Mouse (Mus musculus) thymus, postnatal 0 days (tissue): ENCODE results near the gene C5ar1. TPM values are rescaled to one million over a fixed set of nuclear protein-coding genes. Genes with fewer than 3 reads are reported as not detected.
A peak's percentile ranks its signal among the peaks of the same experiment; 100 is the strongest.
"Not testable (repeated sequence)": the region's sequence is repeated elsewhere in the genome, so short reads cannot be mapped to it uniquely, and the experiment has no call there.

Source experiments
- DNase-seq: peaks from one replicate; pipeline ENCODE4 v3.0.0-alpha.2; 2015; ENCODE audit warnings: low spot score
- polyA plus RNA-seq: library from polyadenylated mRNA; unstranded; fragments of >200 nt; fragmentation: Nextera tagmentation; extraction: Ambion mirVana; gene quantifications from 2 replicates; pipeline ENCODE4 v1.2.1, GENCODE M21; 2015

Gene C5ar1
- polyA plus RNA-seq, 1 experiment from 2014 or later, result 1.1 TPM

DNA sequence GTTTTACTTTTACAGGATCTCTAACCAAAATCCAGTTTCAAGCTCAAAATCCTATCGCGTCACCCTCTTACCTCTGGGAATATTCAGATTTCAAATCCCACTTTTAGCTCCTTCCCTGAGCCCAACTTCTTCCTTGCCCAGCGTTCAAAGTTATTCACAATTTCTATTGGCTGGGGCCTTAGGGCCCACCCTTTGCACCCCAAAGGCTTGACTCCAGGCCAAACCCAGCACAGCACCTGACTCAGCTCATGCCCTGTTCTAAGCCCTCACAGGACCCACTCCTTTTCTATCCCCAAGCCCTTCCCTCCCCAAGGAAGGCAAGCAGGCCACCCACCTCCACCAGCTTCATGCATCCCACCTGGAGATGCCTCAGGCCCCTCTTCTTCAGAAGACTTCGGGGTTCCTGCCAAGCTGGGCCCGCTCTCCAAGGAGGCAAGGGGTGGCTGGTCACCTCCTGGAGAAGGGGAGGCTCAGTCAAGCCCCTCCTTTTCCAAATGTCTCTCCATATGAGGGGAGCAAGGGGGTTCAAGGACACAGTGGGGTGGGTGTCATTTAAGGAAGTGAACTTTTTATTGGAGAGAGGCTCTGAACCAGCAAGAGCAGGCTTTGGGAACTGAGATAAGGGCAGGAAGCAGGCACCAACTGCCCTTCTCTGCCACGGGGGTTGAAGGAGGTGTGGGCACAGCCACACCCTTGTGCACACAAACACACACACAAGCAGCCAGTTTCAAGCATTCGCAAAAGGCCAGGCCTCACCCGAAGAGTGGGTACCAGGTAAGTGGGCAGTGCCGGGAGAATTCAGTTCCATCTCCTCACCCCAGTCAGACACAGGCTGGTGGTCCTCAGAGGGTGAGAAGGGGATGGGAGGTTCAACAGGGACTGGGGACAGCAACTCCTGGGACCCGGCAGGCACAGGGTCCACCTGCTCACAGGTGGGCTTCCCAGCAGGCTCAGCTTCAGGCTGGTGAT, 15.9 kb upstream of the C5ar1 start:
- no peak for DNase-seq

DNA sequence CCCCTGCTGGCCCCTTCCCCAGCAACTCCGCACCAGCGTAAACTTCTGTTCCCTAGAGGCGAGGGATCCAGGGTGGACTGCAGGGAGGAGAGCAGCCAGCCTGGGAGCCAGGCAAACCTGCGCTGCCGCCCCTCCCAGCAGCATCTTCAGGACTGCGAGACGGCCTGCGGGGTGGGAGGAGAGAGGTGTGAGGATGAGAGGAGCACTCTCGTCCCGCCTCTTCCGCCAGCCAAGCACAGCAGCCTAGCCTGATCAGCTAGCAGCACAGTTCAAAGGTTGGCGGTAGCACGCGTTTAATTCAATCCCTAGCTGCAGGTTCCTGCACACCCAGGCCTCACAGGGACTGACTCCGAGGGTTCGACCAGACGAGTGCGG, 14.4 kb upstream of the C5ar1 start:
- DNase-seq, result peak; percentile 90

DNA sequence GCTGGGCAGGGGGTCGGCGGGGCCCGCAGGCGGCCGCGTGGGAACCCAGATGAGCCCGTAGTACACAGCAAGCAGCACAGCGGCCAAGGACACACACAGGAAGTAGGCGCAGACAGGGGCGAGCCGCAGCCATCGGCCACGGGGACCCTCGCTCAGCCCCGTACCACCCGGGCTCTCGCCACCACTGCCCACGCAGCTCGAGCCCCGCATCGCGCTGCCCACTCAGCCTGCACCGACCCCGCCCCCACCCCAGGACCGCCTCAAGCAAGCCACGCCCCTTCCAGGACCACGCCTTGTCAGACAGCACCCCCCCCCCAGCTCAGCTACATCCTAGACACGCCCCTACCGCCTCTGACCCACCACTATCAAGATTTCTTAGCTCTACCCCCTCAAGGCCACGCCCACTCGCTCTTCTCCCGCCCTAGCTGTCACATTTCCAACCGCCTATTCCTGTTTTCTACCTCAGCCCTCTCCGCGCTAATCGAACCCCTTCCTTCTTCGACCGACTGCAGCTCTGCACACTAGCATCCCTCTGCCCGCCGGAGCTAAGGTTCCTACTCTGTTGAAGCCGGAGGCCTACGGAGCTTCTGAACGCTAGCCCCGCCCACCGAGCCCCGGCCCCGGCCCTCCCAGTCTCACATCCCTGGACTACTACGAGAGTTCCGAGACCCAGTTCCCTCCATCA, 13.9 kb upstream of the C5ar1 start, which contains the start of gene Inafm1:
Inafm1 (minus strand) TSS at position 537 of the 685 bp plus-strand sequence.
- DNase-seq, result peak; percentile 92

DNA sequence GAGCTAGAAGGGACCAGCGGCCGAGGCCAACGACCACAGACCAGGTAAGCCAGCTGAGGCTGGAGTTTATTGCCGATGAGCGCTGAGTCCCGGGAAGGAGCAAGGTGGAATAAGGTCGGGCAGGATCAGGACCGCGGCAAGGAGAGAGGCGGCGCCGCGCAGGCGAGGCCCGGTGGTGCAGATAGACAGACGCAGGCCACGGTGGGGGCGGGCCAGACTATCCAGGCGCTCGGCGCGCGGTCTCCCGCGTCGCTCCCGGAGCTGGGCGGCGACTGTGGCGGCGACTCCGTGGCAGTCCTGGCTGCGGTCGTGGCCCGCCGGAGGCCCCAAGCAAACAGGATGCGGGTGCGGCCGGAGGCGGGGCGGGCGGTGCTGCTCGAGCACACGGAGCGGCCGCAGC, 13.3 kb upstream of the C5ar1 start:
- peak; percentile 64 for DNase-seq

DNA sequence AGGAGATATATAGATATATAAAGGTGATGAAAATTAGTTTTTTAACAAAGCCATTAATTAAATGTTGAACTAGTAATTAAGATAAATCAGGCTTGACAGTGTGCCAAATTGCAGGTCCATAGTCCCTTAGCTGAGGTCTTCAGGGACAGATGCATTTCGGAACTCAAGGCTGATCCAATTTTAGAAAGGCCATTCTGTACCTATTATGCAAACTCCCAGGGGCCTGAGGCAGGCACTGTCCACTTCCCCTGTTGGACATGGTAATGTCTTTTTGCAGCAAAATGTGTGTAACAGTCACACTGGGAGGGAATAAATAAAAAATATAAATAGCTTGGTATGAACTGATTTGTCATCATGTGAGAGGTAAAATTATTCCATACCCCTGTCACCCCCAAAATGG, 11.8 kb upstream of the C5ar1 start:
- no peak for DNase-seq

DNA sequence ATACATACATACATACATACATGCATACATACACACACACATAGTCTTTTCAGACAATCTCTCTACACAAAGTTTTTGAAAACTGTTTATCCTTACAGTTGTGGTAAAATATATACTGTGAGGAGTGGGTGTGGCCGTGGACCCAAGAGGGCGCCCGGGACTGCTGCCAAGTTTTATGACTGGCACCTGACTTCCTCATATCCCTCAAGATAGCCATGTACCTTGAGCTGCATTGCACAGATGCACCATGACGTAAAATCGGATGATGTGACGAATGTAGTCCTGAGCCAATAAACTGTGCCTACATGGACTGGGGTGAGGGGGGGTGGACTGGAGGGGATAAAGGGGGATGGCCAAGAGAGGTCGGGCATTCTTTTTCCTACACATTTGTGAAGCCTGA, 7.3 kb upstream of the C5ar1 start:
- DNase-seq, result not testable (repeated sequence)

DNA sequence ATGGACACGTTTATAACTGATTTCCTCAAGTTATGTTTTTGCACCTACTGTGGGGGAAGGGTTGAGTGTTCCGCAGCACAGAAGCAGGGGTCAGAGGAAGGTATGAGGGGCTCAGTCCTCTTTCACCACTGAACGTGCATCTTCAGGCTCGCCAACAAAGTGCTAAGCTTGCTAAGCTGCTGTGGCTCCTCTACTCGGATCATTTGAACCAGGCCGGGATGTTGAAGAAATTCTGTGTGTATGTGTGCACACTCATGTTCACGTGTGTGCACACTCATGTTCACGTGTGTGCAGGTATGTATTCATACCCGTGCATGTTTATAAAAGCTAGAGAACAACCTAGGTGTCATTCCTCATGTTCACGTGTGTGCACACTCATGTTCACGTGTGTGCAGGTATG, 6.5 kb upstream of the C5ar1 start:
- no peak for DNase-seq

DNA sequence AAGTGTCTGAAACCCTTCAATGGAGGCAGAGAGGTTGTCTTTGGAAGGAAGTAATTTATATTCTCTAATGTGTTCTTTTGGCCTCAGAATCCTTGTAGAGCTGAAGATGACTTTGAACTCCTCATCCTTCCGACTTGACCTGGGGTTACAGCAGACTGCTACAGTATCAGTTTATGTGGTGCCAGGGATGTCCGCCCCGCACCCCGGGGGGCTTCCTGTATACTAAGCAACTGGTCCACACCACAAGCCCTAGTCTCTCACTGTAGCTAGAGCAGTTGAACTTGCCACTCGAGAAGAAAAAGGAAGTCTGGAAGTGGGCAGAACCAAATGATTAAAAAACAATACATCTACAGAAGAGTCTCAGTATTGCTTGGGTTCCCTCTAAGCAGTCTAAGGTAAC, 4.5 kb upstream of the C5ar1 start:
- no peak for DNase-seq

DNA sequence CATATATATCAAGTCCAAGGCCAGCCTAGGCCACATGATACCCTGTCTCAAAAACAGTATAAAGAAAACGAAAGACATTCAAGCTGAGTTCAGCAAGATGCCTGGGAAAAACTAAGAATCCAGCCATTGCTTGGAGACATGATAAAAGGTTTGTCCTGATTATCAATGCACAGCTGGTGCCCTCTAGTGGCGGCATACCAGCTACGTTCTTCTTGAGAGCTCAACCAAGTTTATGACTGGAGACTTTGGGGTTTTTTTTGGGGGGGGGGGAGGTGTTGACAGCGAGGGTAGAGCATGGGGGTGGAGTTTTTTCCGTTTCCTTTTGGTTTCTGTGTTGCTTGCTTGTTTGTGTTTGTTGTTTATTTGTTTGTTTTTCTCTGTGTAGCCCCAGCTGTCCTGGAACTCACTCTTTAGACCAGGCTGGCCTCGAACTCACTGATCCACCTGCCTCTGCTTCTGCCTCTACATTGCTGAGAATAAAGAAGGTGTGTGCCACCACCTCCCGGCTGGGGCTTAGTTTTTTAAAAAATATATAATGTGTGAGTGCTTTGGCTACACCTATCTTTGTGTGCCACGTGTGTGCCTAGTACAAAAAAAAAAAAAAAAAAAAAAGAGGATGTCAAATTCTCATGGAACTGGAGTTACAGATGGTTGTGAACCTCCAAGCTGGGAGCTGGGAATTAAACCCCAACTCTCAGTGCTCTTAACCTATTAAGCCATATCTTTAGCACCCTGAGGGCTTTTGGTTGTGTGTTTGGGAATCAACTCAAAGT, 3.9 kb upstream of the C5ar1 start:
- peak; percentile 81 for DNase-seq

DNA sequence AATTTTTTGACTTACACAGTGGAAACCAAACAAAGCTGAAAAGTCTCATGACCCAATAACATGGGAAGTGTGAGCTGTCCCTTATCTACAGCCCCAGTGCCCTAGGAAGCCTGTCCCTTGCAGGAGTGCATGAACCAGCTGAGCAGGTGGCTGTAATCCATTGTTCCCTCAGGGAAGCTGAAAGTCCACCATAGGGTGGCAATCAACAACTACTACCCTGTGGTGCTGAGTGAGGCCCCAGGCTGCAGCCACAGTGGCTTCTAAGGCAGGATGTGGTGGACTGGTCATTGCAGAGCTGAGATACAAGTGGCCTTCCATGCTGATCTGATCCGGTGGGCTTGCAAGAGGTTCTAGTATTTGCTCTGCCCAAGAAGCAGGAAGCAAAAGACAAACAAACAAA, 1.8 kb upstream of the C5ar1 start:
- no peak for DNase-seq

DNA sequence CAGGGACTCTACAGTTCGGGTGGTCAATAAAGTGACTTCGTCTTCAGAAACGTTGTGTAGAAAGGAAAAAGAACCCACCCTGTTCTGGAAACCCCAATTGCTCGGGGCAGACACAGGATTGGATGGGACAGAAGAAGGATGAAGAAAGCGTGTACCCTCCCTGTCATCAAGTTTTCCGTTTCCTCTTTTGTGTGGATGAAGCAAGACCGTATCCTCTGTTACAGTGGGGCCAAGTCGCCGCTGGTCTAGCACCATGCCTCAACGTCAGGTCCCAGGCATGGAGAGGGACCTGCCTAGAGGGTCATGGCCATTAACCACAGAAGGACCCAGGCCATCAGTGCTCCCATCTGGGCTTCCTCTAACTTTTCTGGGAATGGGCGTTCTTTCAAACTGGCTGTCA, 1.5 kb downstream of the C5ar1 start:
- DNase-seq, result no peak

DNA sequence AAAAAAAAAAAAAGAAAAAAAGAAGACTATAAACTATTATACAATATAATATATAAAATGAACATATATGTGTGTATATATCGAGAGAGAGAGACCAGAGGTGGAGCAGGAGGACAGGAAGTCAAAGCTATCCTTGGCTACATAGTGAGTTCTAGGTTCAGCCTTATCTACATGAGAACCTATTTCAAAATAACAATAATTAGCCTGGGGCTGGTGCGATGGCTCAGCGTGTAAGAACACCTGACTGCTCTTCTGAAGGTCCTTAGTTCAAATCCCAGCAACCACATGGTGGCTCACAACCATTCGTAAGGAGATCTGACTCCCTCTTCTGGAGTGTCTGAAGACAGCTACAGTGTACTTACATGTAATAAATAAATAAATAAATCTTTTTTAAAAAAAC, 3.4 kb downstream of the C5ar1 start:
- not testable (repeated sequence) for DNase-seq

DNA sequence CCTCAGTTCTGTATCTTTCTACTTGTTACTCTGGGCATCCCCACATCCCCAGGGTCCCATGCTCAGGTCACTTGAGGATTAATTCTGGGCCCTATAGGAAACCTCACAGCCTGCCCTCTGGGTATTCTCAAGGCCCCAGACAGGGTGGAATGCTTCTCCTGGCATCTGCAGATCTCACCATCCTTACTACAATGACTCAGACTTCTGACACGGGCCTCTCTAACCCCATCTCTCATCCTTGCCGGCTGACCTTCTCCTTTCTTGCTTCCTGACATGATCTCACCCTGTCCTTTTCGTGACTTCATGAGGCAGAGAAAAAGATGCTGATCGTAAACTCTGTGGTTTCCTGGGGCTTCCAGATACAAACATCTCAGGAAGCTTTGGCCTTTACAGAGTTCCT, 5.1 kb downstream of the C5ar1 start:
- DNase-seq, result no peak

DNA sequence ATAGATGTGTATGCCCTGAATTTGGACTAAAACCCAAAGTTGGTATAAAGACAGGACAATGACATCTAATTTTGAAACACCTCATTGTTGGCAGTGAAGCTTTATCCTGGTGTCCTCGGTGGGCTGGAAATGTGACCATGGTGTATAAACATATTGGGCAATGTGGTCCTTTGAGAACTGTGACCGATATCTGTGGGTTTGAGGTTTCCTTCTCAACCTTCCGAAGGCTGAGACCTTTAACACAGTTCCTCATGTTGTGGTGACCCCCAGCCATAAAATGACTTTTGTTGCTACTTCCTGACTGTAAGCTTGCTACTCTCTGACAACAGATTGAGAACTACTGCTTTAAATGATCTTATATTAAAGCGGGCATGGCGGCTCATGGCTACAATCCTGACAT, 8.7 kb downstream of the C5ar1 start:
- DNase-seq, result no peak

DNA sequence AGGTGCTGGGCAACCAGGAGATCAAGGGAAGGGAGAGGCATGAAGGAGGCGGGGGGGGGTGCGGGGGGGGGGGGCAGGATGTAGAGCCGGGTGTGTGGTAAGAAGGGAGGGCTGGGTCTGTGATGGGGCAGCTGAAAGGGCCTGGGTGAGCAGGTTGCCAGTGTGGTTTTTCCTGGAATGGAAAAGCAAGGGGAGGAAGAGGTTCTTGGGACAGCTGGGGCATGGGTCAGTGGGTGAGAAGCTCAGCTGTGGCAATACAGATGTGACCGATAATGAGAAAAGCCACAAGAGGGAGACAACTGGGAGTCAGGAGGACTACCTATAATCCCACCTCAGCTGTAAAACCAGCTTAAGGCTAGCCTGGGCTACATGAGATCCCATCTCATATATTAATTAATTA, 13.4 kb downstream of the C5ar1 start:
- DNase-seq, result no peak

DNA sequence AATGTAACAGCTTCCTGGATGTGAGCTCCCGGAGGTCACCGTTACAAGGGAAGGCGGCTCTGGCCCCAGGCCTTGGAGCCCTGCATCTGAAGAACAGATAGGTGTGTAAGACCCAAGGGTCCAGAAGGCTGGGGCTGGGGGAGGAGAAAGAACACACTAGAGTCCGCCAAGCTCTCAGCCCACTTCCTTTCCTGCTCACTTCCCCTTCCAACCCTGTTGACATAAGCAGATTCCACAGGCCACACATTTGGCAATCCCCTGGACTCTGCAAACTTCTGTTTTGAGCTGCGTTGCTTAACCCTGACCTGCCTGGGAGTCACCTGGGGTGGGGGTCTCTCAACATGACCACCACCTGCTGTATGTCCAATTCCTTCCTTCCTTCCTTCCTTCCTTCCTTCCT, 15.3 kb downstream of the C5ar1 start, which contains the start of gene C5ar2:
C5ar2 (minus strand) TSS at position 88 of the 400 bp plus-strand sequence.
- DNase-seq, result no peak

DNA sequence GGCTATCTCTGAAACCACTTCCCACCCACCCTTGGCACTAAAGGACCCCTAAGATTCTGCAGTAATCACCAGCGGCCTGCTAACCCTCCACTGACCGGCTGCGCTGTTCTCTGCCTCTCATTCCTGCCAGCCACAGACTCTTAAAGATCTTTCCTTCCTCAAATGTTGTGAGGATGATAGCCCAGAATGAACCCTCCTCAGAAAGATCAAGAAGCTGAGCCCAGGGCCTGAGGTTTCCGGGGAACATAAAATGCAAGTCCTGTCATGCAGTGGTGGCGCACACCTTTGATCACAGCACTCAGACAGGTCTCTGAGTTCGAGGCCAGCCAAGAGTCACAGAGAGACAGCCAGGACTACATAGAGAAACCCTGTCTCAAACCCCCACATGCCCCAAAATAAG, 17.1 kb downstream of the C5ar1 start:
- no peak for DNase-seq

DNA sequence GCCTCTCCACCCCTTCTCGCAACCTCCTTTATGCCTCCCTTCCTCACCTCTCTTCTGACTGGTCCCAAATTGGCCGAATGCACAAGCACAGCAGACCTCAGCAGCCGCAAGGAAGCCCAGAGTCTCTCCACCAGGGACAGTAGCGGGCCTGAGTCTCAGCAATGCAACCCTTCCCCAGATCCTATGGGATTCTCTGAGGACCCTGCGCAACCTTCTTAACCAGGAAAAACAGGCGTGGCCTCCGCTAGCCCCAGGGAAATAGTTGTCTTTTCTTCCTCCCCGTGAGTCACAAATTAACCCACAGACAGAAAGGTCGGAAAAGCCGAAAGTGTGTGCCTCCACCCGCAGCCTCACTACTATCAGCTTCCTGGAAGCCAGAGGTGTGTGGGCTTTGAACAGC, 17.6 kb downstream of the C5ar1 start:
- no peak for DNase-seq

DNA sequence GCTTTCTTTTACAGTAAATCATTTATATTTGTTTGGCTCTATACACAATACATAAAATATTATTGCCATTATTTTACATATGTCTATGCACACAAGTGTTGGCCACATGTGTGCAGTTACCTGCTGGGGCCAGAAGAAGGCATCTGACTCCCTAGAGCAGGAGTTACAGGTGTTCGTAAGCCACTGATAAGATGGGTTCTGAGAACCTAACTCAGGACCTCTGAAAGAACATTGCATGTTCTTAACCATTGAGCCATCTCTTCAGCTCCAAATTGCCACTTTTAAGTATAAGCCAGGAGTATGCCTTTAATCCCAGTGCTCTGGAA, 18.4 kb downstream of the C5ar1 start:
- DNase-seq, result no peak

DNA sequence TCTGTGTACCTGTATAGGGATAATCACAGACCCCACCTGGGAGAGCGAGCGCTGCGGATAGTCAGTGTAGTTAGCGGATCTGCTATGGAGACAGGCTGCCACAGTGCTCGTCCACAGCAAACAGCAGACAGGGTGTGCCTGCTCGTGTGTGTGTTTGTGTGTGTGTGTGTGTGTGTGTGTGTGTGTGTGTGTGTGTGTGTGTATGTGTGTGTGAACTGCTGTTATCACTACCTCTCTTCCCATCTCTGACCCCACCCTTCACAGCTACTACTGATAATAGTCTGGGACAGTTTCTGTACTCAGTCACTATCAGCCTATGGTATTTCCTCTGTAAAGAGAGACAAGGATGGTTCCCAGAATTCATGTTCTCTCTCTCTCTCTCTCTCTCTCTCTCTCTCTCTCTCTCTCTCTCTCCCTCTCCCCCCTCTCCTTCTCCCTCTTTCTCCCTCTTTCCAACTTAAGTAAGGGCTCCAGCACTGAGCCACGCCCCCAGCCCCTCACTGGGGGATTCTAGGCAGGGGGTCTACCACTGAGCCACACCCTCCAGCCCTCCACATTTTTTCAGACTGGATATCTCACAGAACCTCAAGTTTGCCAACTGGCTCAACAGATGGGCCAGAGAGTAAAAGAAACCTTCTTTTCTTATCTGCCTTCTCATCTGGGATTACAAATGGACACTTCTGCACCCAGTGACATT, 18.9 kb downstream of the C5ar1 start:
- DNase-seq, result no peak

DNA sequence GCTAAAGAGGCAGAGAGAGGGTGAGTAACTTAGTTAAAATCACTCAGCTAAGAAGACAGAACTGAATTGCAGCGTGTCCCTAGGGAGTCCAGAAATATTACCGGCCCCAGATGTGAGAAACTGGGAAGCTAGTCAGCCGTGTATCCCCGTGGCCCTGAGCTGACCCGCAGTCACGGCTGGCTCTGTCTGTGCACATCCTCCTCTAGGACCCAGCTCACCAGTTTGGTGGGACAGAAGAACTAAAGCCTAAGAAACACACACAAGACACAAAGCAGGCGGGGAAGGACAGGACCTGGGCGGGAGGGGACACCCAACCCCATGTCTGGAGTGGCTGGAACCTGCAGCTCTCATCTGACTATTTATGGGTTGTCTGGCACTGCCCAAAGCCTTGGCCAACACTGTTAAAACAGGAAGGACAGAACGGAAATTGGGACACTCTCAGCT, 19.8 kb downstream of the C5ar1 start:
- DNase-seq, result no peak
